Mouse (Mus musculus) kidney, adult 2 months (tissue): ENCODE measurements at regions not wholly inside any gene's neighbourhood (a gene's known extent, or its start where the extent isn't known, plus 50 kb on each side); places are given as distances from the start of the nearest gene placed in this dataset.

Source experiments
- CTCF ChIP-seq: fragments of 200-500 bp; conservative IDR thresholded peaks from 2 replicates; pipeline ENCODE4 v1.5.1; 2011; ENCODE audit warnings: low read depth, mild to moderate bottlenecking, control low read depth, low read length, moderate library complexity, mixed read lengths; ENCODE audit not compliant: insufficient read depth, insufficient read length
- POLR2A ChIP-seq: fragments of 200-500 bp; IDR thresholded peaks from one replicate; pipeline ENCODE4 v1.6.1; 2011; ENCODE audit warnings: low read depth, low read length, control low read depth

GRCm38 (mm10) chr13:37718364-37718763, 59.8 kb upstream of the Rreb1 start:
- TF ChIP-seq POLR2A = no peak
- no peak for TF ChIP-seq CTCF
